Mouse (Mus musculus) limb, embryonic 15.5 days (tissue): Measurements from ENCODE around the gene Adh7. TPM values are rescaled to one million over a fixed set of nuclear protein-coding genes. Genes with fewer than 3 reads are reported as not detected.

Experiments
- ATAC-seq: fragments of 200-750 bp; cut with Nextera tagmentation; 2 replicates; pipeline ENCODE4 v1.8.0; 2017; ENCODE audit warnings: low read depth, moderate TSS enrichment; ENCODE audit not compliant: insufficient number of reproducible peaks, low FRiP score, low TSS enrichment
- H3K27ac ChIP-seq: fragments of 300-500 bp; sonication (generic); 2 replicates; pipeline ENCODE4 v1.5.1; 2015; ENCODE audit warnings: moderate library complexity, mild to moderate bottlenecking, inconsistent platforms
- H3K27me3 ChIP-seq: fragments of 300-500 bp; sonication (generic); 2 replicates; pipeline ENCODE4 v1.6.1; 2015; ENCODE audit warnings: inconsistent platforms
- H3K36me3 ChIP-seq: fragments of 300-500 bp; sonication (generic); 2 replicates; pipeline ENCODE4 v1.6.1; 2015; ENCODE audit warnings: inconsistent platforms
- H3K4me1 ChIP-seq: fragments of 300-500 bp; sonication (generic); 2 replicates; pipeline ENCODE4 v1.6.1; 2015; ENCODE audit warnings: inconsistent platforms
- H3K4me2 ChIP-seq: fragments of 300-500 bp; sonication (generic); 2 replicates; pipeline ENCODE4 v1.6.1; 2015; ENCODE audit warnings: mild to moderate bottlenecking, inconsistent platforms
- H3K4me3 ChIP-seq: fragments of 300-500 bp; sonication (generic); 2 replicates; pipeline ENCODE4 v1.5.1; 2015; ENCODE audit warnings: mild to moderate bottlenecking, inconsistent platforms
- H3K9ac ChIP-seq: fragments of 300-500 bp; sonication (generic); 2 replicates; pipeline ENCODE4 v1.6.1; 2015; ENCODE audit warnings: inconsistent platforms
- H3K9me3 ChIP-seq: fragments of 300-500 bp; sonication (generic); 2 replicates; pipeline ENCODE4 v1.6.1; 2016; ENCODE audit warnings: inconsistent platforms
- WGBS: fragments of 180-500 bp; shearing (Covaris S2); methylation state at CpG from one replicate; pipeline ENCODE4 v1.1.7; 2015; 5-methylcytosine and 5-hydroxymethylcytosine counted together
- polyA plus RNA-seq: library from polyadenylated mRNA; unstranded; fragments of >200 nt; fragmentation: Nextera tagmentation; extraction: Ambion mirVana; gene quantifications from 2 replicates; pipeline ENCODE4 v1.2.1, GENCODE M21; 2015

The Adh7 gene
- polyA plus RNA-seq, 1 experiment from 2014 or later = 5.2 TPM

DNA sequence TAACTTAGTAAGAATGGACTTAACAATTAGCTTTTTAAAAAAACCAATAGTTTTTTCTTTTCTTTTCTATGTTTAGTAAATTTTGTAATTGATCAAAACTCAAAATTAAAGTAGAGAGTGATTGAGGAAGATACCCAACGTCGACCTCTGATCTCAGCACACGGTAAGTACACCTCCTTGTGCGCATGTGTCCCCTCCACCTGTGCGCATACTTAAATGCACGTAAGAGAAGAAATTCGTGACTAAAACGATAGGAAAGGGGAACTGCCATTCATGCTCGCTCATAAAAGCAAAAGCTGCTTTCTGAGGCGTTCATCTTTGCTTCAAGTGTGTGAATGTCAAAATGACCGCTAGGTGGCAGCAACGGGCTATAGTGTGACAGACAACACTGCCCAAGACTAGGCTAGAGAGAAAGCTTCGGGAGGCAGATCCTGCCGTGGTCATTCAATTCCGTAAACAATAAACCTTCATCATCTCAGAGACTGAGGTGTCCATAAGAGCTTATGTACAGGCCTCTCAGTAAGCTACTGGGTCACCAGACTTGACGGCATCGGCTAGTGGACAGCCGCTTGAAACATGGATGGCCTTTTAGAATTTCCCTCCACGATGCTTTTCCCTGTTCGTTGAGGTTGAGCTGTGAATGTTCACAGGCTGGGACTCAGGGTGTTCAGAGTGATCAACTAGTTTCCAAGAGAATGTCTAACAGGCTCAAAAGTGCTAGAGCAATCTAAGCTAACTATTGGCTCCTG is 19.4 kb upstream of the Adh7 start:
- H3K9me3 ChIP-seq = no peaks in the 10 kb centered on the region
- WGBS = 26% methylated on average over 20 of the region's 20 CpGs
- 0 out of 2 replicates have a peak overlapping the region, but pooled peaks have one; percentile 17 for H3K4me3 ChIP-seq
- no peak overlapping the region for H3K27ac ChIP-seq
- H3K9ac ChIP-seq = no peak overlapping the region
- H3K27me3 ChIP-seq = no peaks in the 10 kb centered on the region
- no peaks in the 10 kb centered on the region for H3K36me3 ChIP-seq
- no peak for ATAC-seq
- no peaks in the 10 kb centered on the region for H3K4me1 ChIP-seq
- H3K4me2 ChIP-seq = peak overlapping the region; percentile 40

DNA sequence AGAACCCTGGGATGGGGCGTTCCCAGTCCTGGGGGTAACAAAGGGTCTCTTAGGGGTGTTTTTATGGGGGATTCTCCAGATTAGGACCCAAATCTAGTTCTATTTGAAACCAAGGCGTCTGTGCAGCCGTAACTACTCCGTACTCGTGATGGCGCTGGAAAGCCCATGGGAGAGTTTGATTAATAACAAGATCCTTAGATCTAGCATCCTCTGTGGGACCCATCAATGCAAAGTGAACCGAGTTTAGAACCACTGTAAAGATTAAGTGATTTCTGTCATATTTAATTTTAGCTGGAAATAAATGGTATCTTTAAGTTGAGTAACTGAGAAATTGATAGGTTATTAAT is 18.9 kb upstream of the Adh7 start:
- no peaks in the 10 kb centered on the region for H3K27me3 ChIP-seq
- no peak overlapping the region for H3K27ac ChIP-seq
- H3K4me3 ChIP-seq = no peak overlapping the region
- H3K36me3 ChIP-seq = no peaks in the 10 kb centered on the region
- 74% methylated on average over 7 of the region's 7 CpGs for whole genome bisulfite sequencing
- H3K9ac ChIP-seq = no peak overlapping the region
- H3K9me3 ChIP-seq = no peaks in the 10 kb centered on the region
- no peak overlapping the region for H3K4me2 ChIP-seq
- H3K4me1 ChIP-seq = no peaks in the 10 kb centered on the region
- no peak for ATAC-seq

DNA sequence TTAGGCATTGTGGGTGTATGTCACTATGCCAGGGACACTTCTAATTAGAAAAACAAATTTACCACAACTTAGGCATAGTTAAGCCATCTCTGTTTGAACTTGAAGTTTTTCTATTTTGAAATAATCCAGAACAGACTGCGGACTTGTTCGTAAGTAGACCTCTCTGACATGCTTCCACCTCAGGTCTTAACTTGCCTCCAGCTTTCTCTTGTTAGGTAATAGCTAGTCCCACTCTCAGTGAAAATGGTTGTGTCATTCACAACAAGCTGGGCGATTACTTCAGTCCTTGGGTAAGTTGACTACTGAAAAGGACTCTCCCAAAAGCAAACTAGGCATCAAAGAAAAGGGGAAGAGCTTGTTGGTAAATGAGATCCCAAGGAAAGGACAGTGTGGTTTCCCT is 8.7 kb upstream of the Adh7 start:
- ATAC-seq = no peak
- Histone ChIP-seq H3K36me3 (no peaks in the 10 kb centered on the region), H3K9me3 (no peaks in the 10 kb centered on the region), H3K27ac (no peak overlapping the region), H3K4me3 (no peak overlapping the region), H3K4me1 (no peaks in the 10 kb centered on the region), H3K4me2 (no peak overlapping the region), H3K27me3 (no peaks in the 10 kb centered on the region), H3K9ac (no peak overlapping the region)
- WGBS = 80% methylated on average over 3 of the region's 3 CpGs

DNA sequence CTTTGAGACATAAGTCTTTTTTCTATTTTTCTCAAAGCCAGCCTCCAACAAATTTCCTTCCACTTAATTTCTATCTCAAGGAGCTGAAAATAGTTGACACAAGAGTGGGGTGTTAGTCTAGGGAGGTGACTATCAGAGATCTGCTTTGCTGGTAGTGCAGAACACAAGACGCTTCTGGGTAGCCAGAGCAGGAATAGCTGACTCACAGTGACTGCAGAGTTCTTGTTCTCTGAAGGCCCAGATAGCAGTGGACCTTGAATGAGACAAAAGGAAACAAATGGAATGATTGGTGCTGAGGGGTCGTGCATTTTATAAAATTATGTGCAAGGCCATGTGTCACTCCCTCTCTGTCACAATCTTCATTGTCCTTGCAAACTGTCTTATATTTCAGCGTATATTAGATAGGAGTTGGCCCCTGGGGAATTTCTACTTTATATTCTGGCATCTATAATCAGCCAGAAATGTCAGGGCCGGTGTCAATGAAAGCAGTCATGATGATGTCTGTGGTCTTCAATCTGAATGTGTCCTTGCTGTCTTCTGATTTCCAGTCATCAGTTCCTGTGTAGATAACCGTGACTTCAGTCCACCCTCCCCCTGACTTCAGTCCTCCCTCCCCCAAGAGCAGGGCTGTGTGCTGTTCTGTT is 7.0 kb upstream of the Adh7 start:
- 86% methylated on average over 5 of the region's 5 CpGs for WGBS
- H3K27me3 ChIP-seq = no peaks in the 10 kb centered on the region
- ATAC-seq = no peak
- no peak overlapping the region for H3K9ac ChIP-seq
- no peak overlapping the region for H3K4me2 ChIP-seq
- H3K36me3 ChIP-seq = no peaks in the 10 kb centered on the region
- no peaks in the 10 kb centered on the region for H3K9me3 ChIP-seq
- no peak overlapping the region for H3K27ac ChIP-seq
- H3K4me1 ChIP-seq = no peaks in the 10 kb centered on the region
- no peak overlapping the region for H3K4me3 ChIP-seq

DNA sequence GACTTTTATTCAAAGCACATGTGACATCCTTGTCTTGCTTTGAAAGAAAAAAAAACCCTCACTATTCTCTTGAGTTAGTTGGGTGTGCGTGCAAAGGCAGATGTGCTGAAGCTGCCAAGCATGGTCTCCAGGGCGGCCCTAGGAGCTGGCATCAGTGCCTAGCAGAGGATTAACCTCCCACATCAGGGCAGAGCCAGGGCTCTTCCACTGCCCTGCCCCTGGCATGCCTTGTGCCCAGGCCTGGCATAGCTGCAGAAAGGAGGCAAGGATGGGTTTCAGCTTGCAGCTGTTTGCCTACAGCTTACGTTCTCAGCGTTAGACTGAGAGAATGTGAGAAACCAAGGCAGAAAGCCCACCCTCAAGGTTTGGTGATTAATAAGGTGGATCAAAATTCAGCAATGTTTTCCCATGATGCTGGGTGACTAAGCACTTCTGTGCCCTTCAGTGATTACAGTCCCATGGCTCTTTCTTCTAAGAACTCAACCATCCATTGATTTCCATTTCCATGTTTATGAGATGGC is 5.1 kb upstream of the Adh7 start:
- Histone ChIP-seq H3K4me2 (no peak overlapping the region), H3K27ac (no peak overlapping the region), H3K4me1 (no peaks in the 10 kb centered on the region), H3K36me3 (no peaks in the 10 kb centered on the region), H3K4me3 (no peak overlapping the region), H3K9me3 (no peaks in the 10 kb centered on the region), H3K9ac (no peak overlapping the region), H3K27me3 (no peaks in the 10 kb centered on the region)
- no peak for ATAC-seq
- 82% methylated on average over 4 of the region's 4 CpGs for WGBS

DNA sequence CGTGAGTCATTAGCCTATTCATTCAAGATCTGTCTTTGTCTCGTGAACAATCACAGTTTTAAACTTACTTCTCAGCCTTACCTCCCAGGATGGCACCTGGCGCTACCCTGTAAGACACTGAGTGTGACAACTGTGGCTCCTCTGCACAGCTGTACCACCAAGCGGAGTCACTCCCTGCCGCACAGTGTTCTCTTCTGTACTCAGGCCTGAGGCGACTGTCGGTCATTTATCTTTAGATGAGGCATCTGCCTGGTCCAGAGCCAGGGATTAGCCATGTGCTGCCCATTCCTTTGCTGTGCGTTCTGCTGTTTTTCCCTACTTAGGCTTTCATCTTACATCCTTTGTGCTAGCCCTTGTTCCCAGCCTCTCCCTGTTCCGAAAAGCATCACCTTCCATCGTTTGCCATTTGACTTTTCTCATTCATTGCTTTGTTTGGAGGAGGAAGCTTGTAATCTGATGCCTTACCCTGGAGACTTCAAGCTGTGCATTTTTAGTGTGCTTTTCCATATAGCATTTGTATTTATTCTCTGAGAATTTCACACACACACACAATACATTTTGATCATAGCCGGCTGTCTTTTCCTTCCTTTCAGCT is 2.1 kb upstream of the Adh7 start:
- no peaks in the 10 kb centered on the region for H3K36me3 ChIP-seq
- H3K4me1 ChIP-seq = no peaks in the 10 kb centered on the region; the same call in 1 of the 2 replicates
- H3K4me3 ChIP-seq = no peak overlapping the region
- no peak overlapping the region for H3K27ac ChIP-seq
- no peaks in the 10 kb centered on the region for H3K27me3 ChIP-seq
- WGBS = 51% methylated on average over 11 of the region's 11 CpGs
- no peak for ATAC-seq
- no peak overlapping the region for H3K4me2 ChIP-seq
- H3K9me3 ChIP-seq = no peaks in the 10 kb centered on the region
- no peak overlapping the region for H3K9ac ChIP-seq

DNA sequence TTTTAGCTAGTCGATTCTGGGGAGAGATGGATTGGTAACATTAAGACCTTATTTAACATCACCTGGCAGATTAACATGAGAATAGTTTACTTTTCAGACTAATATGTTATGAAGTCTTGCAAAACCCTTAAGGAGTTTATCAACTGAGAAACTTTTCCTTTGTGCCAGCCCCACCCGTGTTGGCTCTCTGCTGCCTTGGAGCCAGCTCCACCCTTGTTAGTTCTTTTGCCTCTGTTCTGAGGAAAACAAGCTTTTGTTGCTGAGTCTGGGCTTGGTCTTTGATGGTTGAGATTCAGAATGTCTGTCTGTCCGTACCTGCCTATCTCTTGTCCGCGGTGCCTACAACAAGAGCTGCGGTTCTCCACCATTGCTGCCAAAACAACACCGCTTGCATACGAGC is 1.5 kb upstream of the Adh7 start:
- Histone ChIP-seq H3K27ac (no peak overlapping the region), H3K9ac (no peak overlapping the region), H3K4me2 (no peak overlapping the region), H3K9me3 (no peaks in the 10 kb centered on the region), H3K27me3 (no peaks in the 10 kb centered on the region), H3K4me3 (no peak overlapping the region), H3K4me1 (no peaks in the 10 kb centered on the region; the same call in 1 of the 2 replicates), H3K36me3 (no peaks in the 10 kb centered on the region)
- 81% methylated on average over 8 of the region's 8 CpGs for WGBS
- ATAC-seq = no peak

DNA sequence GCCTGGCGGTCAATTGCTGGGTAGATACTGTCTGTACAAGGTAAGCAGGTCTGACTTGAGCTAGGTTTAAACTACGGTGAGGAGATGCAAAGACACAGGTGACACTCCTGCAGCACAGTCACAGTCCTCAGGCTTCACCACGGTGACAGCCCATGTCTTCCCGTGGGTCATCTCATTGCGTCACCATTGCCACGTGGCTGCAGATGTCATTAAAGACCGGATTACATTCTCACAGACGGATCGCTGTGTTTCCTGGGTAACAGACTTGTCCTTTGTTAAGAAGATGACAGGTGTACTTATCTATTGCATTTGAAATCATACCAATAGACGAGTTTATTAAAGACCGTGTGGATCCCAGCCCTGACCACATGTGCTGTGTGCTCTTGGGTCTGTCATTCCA is 3.6 kb downstream of the Adh7 start:
- no peaks in the 10 kb centered on the region for H3K27me3 ChIP-seq
- H3K9me3 ChIP-seq = no peaks in the 10 kb centered on the region
- H3K4me1 ChIP-seq = no peaks in the 10 kb centered on the region; the same call in 1 of the 2 replicates
- 90% methylated on average over 11 of the region's 11 CpGs for WGBS
- H3K36me3 ChIP-seq = no peaks in the 10 kb centered on the region
- no peak overlapping the region for H3K4me2 ChIP-seq
- no peak overlapping the region for H3K27ac ChIP-seq
- H3K9ac ChIP-seq = no peak overlapping the region
- no peak for ATAC-seq
- H3K4me3 ChIP-seq = no peak overlapping the region

DNA sequence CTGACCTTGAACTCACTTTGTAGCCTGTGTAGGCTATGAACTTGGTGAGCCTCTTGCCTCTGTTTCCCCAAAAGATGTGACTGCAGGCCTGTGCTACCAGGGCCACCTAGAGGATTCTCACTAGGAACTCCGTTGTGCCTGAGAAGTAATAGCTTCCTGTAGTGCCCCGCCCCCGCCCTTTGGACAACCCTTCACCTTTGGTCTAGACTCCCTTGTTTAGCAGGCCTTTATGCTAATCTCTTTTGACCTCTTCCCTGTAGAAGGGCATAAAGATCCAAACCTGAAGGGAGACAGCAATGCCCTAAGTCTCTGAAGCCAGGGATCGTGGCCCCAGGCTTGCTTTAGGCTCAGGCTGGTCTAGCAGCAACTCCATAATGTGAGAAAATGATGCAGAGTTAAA is 5.0 kb downstream of the Adh7 start:
- Histone ChIP-seq H3K9me3 (no peaks in the 10 kb centered on the region), H3K36me3 (no peaks in the 10 kb centered on the region), H3K4me3 (no peak overlapping the region), H3K27me3 (no peaks in the 10 kb centered on the region), H3K4me2 (no peak overlapping the region), H3K9ac (no peak overlapping the region), H3K4me1 (no peaks in the 10 kb centered on the region; the same call in 1 of the 2 replicates), H3K27ac (no peak overlapping the region)
- 61% methylated on average over 4 of the region's 4 CpGs for WGBS
- ATAC-seq = no peak

DNA sequence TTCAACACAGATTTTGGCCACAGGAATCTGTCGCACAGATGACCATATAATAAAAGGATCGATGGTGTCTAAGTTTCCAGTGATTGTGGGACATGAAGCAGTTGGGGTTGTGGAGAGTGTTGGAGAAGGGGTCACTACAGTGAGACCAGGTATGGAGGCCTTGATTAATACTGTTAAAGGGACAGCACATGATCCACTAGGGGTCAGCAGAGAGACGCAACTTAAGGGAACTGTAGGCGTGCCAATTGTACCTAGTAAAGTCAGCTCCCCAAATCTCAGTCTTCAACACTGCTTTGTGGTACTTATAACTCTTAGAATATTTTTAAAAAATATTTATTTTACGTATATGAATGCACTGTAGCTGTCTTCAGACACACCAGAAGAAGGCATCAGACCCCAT is 5.4 kb downstream of the Adh7 start:
- H3K9ac ChIP-seq = no peak overlapping the region
- no peak overlapping the region for H3K4me2 ChIP-seq
- H3K9me3 ChIP-seq = no peaks in the 10 kb centered on the region
- no peaks in the 10 kb centered on the region for H3K36me3 ChIP-seq
- no peaks in the 10 kb centered on the region for H3K27me3 ChIP-seq
- no peak overlapping the region for H3K4me3 ChIP-seq
- no peak for ATAC-seq
- H3K4me1 ChIP-seq = no peaks in the 10 kb centered on the region; the same call in 1 of the 2 replicates
- WGBS = 55% methylated on average over 5 of the region's 5 CpGs
- H3K27ac ChIP-seq = no peak overlapping the region

DNA sequence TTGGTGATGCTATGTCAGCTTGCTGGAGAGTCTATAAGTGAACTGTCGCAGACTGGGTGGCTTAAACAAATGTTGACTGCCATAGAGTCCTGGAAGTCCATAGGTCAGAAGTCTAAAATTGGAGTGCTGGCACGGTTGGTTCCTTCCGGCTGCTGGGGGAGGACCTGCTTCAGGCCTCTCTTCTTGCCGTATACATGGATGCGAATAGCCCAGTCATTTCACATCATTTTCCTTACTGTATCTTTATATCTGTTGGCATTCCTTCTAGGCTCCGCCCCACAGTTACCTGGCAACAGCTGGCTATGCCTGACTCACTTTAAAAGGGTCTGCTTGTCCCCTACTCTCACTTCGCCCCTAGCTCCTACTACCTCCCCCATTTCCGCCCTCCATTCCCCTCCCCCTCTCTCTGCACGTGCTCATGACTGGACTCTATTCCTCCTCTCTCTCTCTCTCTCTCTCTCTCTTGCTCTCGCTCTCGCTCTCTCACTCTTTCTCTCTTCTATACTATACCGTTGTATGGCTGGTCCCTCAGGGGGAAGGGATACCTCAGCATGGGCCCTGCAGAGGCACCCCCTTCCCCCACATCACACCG is 6.9 kb downstream of the Adh7 start:
- WGBS = 82% methylated on average over 13 of the region's 13 CpGs
- Histone ChIP-seq H3K9ac (no peak overlapping the region), H3K4me2 (no peak overlapping the region), H3K9me3 (no peaks in the 10 kb centered on the region), H3K27me3 (no peaks in the 10 kb centered on the region), H3K27ac (no peak overlapping the region), H3K4me1 (no peaks in the 10 kb centered on the region), H3K36me3 (no peaks in the 10 kb centered on the region), H3K4me3 (no peak overlapping the region)
- no peak for ATAC-seq

DNA sequence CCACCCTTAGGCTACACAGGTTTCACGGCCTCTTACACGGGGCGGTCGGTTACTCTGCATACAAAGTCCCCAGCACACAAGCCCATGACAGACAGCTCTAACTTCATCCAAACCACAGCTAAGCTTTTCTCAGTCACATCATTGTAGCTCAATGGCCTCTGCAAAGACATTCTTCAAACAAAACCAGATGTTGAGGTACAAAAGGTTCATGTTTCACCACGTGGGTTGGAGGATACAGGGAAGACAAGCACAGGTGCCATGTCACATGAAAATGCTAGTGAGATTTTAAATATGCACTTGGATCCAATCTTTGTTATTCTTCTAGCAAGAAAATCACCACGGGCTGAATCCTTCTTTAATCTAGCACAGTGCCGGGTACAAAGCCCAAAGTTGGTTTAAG is 7.8 kb downstream of the Adh7 start:
- ATAC-seq = no peak
- Histone ChIP-seq H3K27ac (no peak overlapping the region), H3K4me1 (no peaks in the 10 kb centered on the region), H3K4me3 (no peak overlapping the region), H3K9me3 (no peaks in the 10 kb centered on the region), H3K36me3 (no peaks in the 10 kb centered on the region), H3K4me2 (no peak overlapping the region), H3K27me3 (no peaks in the 10 kb centered on the region), H3K9ac (no peak overlapping the region)
- WGBS = 71% methylated on average over 6 of the region's 7 CpGs
